10 mouse cellular contexts compared by ENCODE assay signal in the genomic region with DNA sequence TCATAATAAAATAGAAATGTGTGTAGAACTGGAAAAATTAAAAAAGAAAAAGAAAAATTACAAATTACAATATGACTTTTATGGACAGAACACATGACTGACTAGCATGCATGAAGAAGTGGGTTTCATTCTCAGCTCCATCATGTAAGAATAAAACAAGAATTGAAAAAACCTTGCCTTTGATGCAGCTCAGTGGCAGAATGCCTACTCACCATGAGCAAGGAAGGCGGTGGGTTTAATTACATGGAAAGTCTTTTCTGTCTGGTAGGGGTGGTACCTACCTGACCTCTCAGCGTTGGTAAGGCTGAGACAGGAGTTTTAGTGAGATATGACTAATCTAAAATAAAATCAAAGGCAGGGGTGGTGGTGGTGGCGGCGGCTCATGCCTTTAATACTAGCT. TPM values are rescaled to one million over a fixed set of nuclear protein-coding genes. Genes with fewer than 3 reads are reported as not detected.
DNase-seq lines count a peak whose midpoint lies in the region; ATAC-seq and TF ChIP-seq lines count a peak whose summit lies in the region.
"Had no signal": no experiment of that assay in that cellular context is flagged by ENCODE, and none has a peak within 500 bp of the region (broad histone marks: within the 10 kb centered on the region; RNA-seq: fewer than 3 reads in every experiment).

No protein-coding gene starts in this region.

- H3K27me3 ChIP-seq in lung, embryonic 14.5 days (ENCODE audit: insufficient read depth, low read length), result no peaks in the 10 kb centered on the region
- no peaks in the 10 kb centered on the region for H3K27me3 ChIP-seq in embryonic facial prominence, embryonic 10.5 days (replicated peaks; ENCODE audit: low read depth, poor library complexity, severe bottlenecking)
- no peaks in the 10 kb centered on the region for H3K27me3 ChIP-seq in intestine, embryonic 15.5 days (replicated peaks)
- no peaks in the 10 kb centered on the region for H3K27me3 ChIP-seq in neural tube, embryonic 13.5 days

- TF ChIP-seq CTCF in lung, embryonic 14.5 days (IDR thresholded peaks at IDR 0.05; ENCODE audit: low read depth), result no peak

- WGBS in lung, embryonic 14.5 days, result 67% methylated on average over 4 of the region's 4 CpGs
- 86% methylated on average over 4 of the region's 4 CpGs for WGBS in embryonic facial prominence, embryonic 10.5 days
- 75% methylated on average over 4 of the region's 4 CpGs for WGBS in intestine, embryonic 15.5 days
- WGBS in neural tube, embryonic 13.5 days, result 76% methylated on average over 4 of the region's 4 CpGs

- H3K9me3 ChIP-seq in lung, embryonic 14.5 days (ENCODE audit: low read depth, low read length), result no peaks in the 10 kb centered on the region
- H3K9me3 ChIP-seq in embryonic facial prominence, embryonic 10.5 days, result no peaks in the 10 kb centered on the region
- H3K9me3 ChIP-seq in intestine, embryonic 15.5 days, result no peaks in the 10 kb centered on the region
- 0 out of 2 replicates have a peak, but pooled peaks cover 5% of the 10 kb centered on the region for H3K9me3 ChIP-seq in neural tube, embryonic 13.5 days

- H3K27ac ChIP-seq in lung, embryonic 14.5 days (ENCODE audit: low read depth), result no peak overlapping the region
- H3K27ac ChIP-seq in embryonic facial prominence, embryonic 10.5 days (replicated peaks), result no peak overlapping the region
- no peak overlapping the region for H3K27ac ChIP-seq in intestine, embryonic 15.5 days
- no peak overlapping the region for H3K27ac ChIP-seq in neural tube, embryonic 13.5 days (replicated peaks)

- peak; percentile 7 for DNase-seq in lung, embryonic 14.5 days
- DNase-seq in lung, adult 18-20 months, result no peak
- DNase-seq in embryonic facial prominence, embryonic 10.5 days (ENCODE audit: low spot score), result no peak
- DNase-seq in ovary, postnatal 36 days (ENCODE audit: low spot score), result no peak
- no peak for DNase-seq in kidney, postnatal 4 days

- 0 out of 2 replicates have a peak, but pooled peaks cover 3% of the 10 kb centered on the region for H3K4me1 ChIP-seq in lung, embryonic 14.5 days (ENCODE audit: insufficient read depth)
- peaks cover 11% of the 10 kb centered on the region for H3K4me1 ChIP-seq in embryonic facial prominence, embryonic 10.5 days
- 0 out of 2 replicates have a peak, but pooled peaks cover 2% of the 10 kb centered on the region for H3K4me1 ChIP-seq in intestine, embryonic 15.5 days (replicated peaks)
- peaks cover 25% of the 10 kb centered on the region for H3K4me1 ChIP-seq in neural tube, embryonic 13.5 days (replicated peaks)

- no peaks in the 10 kb centered on the region for H3K36me3 ChIP-seq in lung, embryonic 14.5 days (ENCODE audit: insufficient read depth)
- no peaks in the 10 kb centered on the region for H3K36me3 ChIP-seq in embryonic facial prominence, embryonic 10.5 days (replicated peaks)
- H3K36me3 ChIP-seq in intestine, embryonic 15.5 days, result no peaks in the 10 kb centered on the region
- 0 out of 2 replicates have a peak, but pooled peaks cover 14% of the 10 kb centered on the region for H3K36me3 ChIP-seq in neural tube, embryonic 13.5 days

- no peak overlapping the region for H3K9ac ChIP-seq in lung, embryonic 14.5 days
- H3K9ac ChIP-seq in intestine, embryonic 15.5 days, result no peak overlapping the region
- peak overlapping the region; percentile 77; the same call in 1 of the 2 replicates for H3K9ac ChIP-seq in neural tube, embryonic 13.5 days

- H3K4me3 ChIP-seq in lung, embryonic 14.5 days (ENCODE audit: low read depth, low read length), result peak overlapping the region; percentile 51
- peak overlapping the region; percentile 71 for H3K4me3 ChIP-seq in embryonic facial prominence, embryonic 10.5 days
- H3K4me3 ChIP-seq in intestine, embryonic 15.5 days (replicated peaks), result 0 out of 2 replicates have a peak overlapping the region, but pooled peaks have one; percentile 12
- H3K4me3 ChIP-seq in neural tube, embryonic 13.5 days, result peak overlapping the region; percentile 51

- ATAC-seq in lung, embryonic 14.5 days (ENCODE audit: insufficient read depth), result no peak
- ATAC-seq in intestine, embryonic 15.5 days, result no peak
- ATAC-seq in neural tube, embryonic 13.5 days (ENCODE audit: low read depth), result no peak
- ATAC-seq in activated CD4-positive, CD25-positive, alpha-beta regulatory T cell, adult 4 months, result no peak

- peak overlapping the region; percentile 73 for H3K4me2 ChIP-seq in lung, embryonic 14.5 days
- peak overlapping the region; percentile 37 for H3K4me2 ChIP-seq in intestine, embryonic 15.5 days (replicated peaks)
- peak overlapping the region; percentile 62 for H3K4me2 ChIP-seq in neural tube, embryonic 13.5 days

RNA-seq across cellular contexts. Expression of a gene that starts 1.3 kb away (rescaled TPM):
- polyA plus RNA-seq in lung, embryonic 14.5 days (2014; fragmentation: Nextera tagmentation; extraction: Ambion mirVana), result 10.1 and 11.0 TPM in 2 replicates
- 7.4 and 9.3 TPM in 2 replicates for polyA plus RNA-seq in embryonic facial prominence, embryonic 10.5 days (2016; fragmentation: Nextera tagmentation; extraction: Ambion mirVana)
- 12.0 and 12.2 TPM in 2 replicates for polyA plus RNA-seq in intestine, embryonic 15.5 days (2015; fragmentation: Nextera tagmentation; extraction: Ambion mirVana)
- 28.5 and 28.6 TPM in 2 replicates for polyA plus RNA-seq in neural tube, embryonic 13.5 days (2015; fragmentation: Nextera tagmentation; extraction: Ambion mirVana)
- polyA plus RNA-seq in activated CD4-positive, CD25-positive, alpha-beta regulatory T cell, adult 4 months (2017; shearing (Covaris generic)), result 10 to 100 TPM in 1 of 2 experiments, 1 to 10 TPM in 1; 8.9 to 11.1 TPM

RNA-seq across cellular contexts. Expression of a gene that starts 30.5 kb away (rescaled TPM):
- polyA plus RNA-seq in lung, embryonic 14.5 days (2014; fragmentation: Nextera tagmentation; extraction: Ambion mirVana), result not detected in 2 replicates
- polyA plus RNA-seq in embryonic facial prominence, embryonic 10.5 days (2016; fragmentation: Nextera tagmentation; extraction: Ambion mirVana), result not detected in 2 replicates
- polyA plus RNA-seq in intestine, embryonic 15.5 days (2015; fragmentation: Nextera tagmentation; extraction: Ambion mirVana), result 0.15 TPM in 1 of 2 replicates, not detected in the other
- polyA plus RNA-seq in neural tube, embryonic 13.5 days (2015; fragmentation: Nextera tagmentation; extraction: Ambion mirVana), result not detected in 2 replicates
- polyA plus RNA-seq in activated CD4-positive, CD25-positive, alpha-beta regulatory T cell, adult 4 months (2017; shearing (Covaris generic)), result not detected
- polyA plus RNA-seq: liver, adult 2 months; urinary bladder, adult 2 months had no signal

RNA-seq across cellular contexts. Expression of a gene that starts 54.4 kb away (rescaled TPM):
- 0.31 TPM in 1 of 2 replicates, not detected in the other for polyA plus RNA-seq in lung, embryonic 14.5 days (2014; fragmentation: Nextera tagmentation; extraction: Ambion mirVana)
- polyA plus RNA-seq in embryonic facial prominence, embryonic 10.5 days (2016; fragmentation: Nextera tagmentation; extraction: Ambion mirVana), result 0.19 TPM in 1 of 2 replicates, not detected in the other
- 0.48 and 0.88 TPM in 2 replicates for polyA plus RNA-seq in intestine, embryonic 15.5 days (2015; fragmentation: Nextera tagmentation; extraction: Ambion mirVana)
- not detected in 2 replicates for polyA plus RNA-seq in neural tube, embryonic 13.5 days (2015; fragmentation: Nextera tagmentation; extraction: Ambion mirVana)
- polyA plus RNA-seq in activated CD4-positive, CD25-positive, alpha-beta regulatory T cell, adult 4 months (2017; shearing (Covaris generic)), result 1 to 10 TPM; 1.0 to 1.4 TPM

Comparison
In these comparisons a context has a peak if more than half of its experiments do, and no peak if none do; other contexts are left out.
1. H3K4me3 ChIP-seq: peak in every context shown above with its lines; median percentile 71 in embryonic facial prominence, embryonic 10.5 days; 51 in lung, embryonic 14.5 days; 51 in neural tube, embryonic 13.5 days; 12 in intestine, embryonic 15.5 days.